Mouse (Mus musculus) c-Kit-positive CD71-positive TER-119-positive erythroid progenitor cells, embryonic 14.5 days (primary cell): ENCODE results near the gene Lrrc9.

ENCODE experiments used
- DNase-seq: peaks from one replicate; pipeline ENCODE4 v3.0.0-alpha.2; 2013; ENCODE audit warnings: low spot score

The Lrrc9 gene

DNA sequence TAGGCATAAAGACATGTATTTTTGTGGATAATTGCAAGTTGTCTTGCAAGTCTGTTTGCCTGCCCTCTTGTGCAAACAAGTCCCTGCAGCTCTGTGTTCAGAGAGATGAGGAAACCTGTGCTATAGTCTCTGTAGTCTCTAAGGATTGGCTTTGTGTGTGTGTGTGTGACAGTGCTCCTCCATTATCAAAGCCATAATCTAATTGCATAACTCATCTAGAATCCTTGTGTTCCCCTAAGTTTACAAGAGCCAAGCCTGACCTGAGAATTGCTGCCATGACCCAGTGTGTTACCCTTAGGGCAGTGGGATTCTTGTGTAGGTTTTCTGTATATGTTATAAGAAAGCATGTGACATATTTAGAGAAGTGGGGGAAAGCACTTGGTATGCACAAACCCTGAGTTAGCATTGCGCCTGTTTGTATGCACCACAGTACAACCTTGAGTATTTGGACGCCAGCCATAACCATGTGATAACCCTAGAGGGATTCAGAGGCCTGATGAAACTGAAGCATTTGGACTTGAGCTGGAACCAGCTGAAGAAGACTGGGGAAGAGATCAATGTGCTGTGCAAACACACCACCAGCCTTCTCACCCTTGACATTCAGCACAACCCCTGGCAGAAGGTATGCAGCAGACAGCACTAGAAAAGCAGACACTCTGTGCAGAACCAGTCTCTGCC, 35.2 kb downstream of the Lrrc9 start:
- DNase-seq: no peak

DNA sequence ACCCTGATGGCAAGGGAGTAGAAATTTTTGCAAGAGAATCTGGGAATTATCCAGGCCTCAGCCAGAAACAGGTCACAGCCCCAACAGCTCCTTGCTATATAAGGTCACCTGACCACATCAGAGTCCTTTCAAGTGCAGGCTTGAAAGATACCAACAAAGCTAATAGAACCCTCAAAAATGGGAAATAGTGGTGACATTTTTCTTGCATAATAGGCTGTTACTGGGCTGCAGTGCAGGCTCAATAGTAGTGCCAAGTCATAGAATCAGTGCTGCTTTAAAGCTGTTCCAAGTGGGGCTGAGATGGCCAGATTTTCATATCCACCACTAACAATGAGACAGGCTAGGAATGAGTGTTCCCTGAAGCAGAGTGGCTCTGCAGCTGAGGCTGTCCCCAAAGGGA, 40.6 kb downstream of the Lrrc9 start:
- DNase-seq: no peak

DNA sequence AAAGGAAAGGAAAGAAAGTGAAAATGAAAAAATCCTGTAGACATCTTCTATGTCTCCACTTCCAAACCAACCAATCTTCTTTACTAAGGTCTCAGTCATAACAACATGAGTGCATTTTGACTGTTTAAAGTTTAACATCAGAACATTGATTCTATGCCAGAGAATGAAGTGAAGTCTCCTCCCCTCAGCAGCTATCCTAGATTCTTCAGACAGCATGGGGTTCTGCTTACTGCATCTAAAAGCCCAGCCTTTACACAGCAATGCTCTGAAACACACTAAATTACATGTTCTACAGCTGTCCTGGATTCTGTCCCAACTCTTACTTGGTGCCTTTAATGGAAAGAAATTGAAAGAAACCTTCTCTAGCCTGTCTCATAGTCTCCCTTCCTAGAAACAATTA, 43.2 kb downstream of the Lrrc9 start:
- no peak for DNase-seq

- no peak for DNase-seq
These were observed 45.8 kb downstream of the Lrrc9 start for GRCm38 (mm10) chr12:72487498-72487897.

DNA sequence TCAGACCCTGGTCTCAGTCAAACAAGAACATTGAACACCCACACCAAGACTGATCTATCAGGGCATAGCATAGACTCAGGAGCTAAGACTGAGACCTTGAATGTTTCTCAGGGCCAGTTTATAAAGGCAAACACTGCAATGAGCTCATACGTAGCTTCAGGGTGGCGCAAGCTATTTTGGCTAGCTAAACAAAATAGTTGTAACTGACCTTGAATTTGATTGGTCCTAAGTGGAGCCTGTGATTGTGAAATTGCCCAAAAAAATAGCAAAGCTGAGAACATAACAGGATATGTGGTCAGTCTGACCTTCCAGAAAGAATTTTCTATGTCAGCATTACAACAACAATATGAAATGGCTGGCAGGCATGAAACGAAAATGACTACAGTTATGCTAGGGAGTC, 48.3 kb downstream of the Lrrc9 start:
- no peak for DNase-seq

GRCm38 (mm10) chr12:72491063-72491719, 49.5 kb downstream of the Lrrc9 start:
- no peak for DNase-seq

GRCm38 (mm10) chr12:72496866-72497600, 55.4 kb downstream of the Lrrc9 start:
- DNase-seq: no peak

DNA sequence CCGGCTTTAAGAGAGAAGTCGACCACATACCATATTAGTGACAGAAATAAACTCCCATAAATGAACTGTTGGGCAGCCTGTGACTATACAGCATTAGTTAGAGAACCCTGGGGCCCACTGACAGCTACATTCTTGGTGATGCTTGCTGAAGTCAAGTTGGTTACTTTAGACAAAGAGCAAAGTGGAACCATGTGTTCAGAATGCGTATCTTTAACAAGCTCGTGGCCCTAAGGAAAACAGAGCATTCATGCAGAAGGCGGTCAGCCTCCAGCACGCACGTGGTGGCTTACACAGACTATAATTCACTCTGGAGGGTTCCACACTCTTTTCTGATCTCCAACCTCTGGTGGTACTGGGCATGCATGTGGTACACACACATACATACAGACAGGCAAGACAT, 67.9 kb downstream of the Lrrc9 start:
- no peak for DNase-seq

GRCm38 (mm10) chr12:72515446-72515845, 73.8 kb downstream of the Lrrc9 start:
- DNase-seq: no peak

DNA sequence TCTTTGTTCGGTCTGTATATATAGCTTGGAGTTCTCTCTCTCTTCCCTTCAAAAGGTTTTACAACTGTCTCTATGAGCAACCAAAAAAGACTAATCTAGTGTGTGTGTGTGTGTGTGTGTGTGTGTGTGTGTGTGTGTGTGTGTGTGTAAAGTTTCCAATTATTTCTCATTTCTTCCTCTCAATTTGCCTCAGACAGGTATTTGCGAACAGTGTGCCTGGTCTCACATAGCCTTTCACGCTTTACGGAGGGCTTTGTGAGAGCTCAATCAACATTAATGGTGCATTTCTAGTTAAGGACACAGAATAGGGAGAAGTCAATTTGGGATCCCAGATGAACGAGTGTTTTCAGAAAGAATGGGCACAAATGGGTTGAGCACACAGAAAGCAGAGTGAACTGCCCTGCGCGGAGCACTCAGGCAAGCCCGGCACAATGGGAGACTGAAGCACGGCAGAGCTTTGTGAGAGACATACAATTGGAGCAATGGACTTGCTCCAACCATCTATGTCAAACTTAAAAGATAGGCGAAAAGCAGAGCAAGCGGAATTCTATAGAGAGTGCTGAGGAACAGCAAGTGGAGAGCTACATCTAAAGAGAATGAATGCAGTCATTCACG, 76.6 kb downstream of the Lrrc9 start:
- DNase-seq: no peak

- DNase-seq: no peak
These were observed 77.7 kb downstream of the Lrrc9 start for GRCm38 (mm10) chr12:72519352-72519751.

DNA sequence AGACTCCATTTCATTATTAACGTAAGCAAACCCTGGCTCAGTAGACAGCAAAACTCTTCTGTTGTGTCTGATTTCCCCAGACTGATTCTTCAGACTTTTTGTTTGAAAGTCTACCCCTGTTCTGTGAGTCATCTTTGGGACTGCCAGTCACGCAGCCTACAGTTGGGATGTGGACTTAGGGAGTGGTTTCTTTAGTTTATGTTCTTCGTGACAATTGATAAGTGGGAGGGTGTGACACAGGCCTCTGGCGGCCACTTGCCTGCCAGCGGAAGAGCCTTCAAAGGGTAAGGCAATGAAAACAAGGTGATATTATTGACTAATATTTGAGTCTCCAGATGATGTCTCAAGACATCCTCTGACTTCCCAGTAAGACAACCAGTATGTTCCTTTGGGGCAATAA, 78.2 kb downstream of the Lrrc9 start:
- no peak for DNase-seq

DNA sequence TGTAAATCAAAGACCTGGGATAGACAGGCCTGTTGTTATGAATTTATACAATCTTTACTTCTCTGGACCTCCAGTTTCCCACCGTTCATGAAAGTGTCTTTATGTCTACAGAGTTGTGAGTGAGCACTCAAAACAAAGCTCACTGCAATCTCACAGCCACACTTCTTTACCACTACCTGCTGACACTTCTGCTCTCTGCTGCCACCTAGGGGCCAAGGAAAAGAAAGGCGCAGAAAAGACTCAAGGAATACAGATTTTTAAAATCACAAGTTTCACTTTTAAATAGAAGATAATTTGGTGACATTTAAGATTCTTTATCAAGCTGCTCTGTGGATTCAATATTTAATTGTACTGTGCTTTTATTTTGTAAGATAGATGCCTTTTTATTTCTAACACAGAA, 79.0 kb downstream of the Lrrc9 start:
- DNase-seq: peak; percentile 66

DNA sequence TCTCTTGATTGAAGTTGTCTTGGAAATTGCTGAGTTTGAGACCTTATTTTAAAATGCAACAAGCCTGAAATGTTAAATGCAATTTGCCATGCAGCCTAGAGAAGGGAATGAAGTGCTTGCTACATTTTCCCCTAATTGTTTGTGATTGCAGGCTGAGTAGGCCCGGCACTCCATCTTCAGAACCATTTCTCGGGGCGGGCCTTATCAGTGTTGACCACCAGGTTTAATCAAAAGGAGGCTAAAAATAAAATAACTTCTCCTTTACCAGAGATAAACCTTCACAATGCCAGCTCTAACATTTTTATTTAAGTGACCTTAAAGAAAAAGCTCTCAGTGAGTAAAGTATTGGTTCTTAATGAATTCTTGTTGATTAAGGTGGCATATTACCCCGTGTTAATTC, 83.9 kb downstream of the Lrrc9 start:
- peak; percentile 17 for DNase-seq

GRCm38 (mm10) chr12:72532303-72532702, 90.6 kb downstream of the Lrrc9 start:
- no peak for DNase-seq

DNA sequence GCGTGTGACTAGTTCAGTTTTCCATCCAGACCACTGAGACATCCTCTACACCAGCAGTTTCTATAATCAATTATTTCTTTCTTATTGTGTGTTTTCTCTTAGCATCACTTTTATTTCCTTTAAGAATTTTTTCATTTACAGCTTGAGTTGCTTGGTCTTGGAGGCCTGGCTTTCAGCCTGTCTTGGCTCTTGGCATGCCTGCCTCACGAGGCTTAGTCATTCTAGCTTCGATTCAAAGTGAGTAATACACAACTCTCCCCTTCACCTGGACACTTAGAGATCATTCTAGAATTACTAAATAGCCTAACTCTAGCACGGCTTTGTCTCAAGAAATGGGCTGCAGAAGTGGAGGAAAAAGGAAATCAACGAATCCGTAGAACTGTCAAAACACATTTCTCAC, 92.3 kb downstream of the Lrrc9 start:
- DNase-seq: no peak

DNA sequence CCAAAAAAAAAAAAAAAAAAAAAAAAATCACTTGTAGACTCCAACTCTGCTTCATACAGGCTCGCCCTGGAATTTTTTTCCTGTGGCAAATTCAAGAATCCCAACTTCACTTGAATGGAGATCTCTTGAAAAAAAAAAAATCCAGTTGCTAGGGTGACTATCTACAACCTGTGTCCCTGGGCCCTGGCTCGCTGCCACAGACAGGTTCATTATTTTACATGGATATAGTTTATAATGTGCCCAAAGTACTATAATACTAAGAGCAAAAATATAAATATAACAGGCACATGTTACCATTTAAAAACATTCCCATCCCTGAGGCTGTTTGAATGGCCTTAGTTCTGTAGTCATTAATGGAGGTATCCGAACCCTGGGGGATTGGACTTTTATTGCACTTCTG, 93.9 kb downstream of the Lrrc9 start:
- DNase-seq: no peak

- peak; percentile 93 for DNase-seq
These were observed 94.4 kb downstream of the Lrrc9 start, which contains the start of gene Pcnx4 for GRCm38 (mm10) chr12:72536021-72536597. TSS of gene Pcnx4 (plus strand) at chr12:72536383.

DNA sequence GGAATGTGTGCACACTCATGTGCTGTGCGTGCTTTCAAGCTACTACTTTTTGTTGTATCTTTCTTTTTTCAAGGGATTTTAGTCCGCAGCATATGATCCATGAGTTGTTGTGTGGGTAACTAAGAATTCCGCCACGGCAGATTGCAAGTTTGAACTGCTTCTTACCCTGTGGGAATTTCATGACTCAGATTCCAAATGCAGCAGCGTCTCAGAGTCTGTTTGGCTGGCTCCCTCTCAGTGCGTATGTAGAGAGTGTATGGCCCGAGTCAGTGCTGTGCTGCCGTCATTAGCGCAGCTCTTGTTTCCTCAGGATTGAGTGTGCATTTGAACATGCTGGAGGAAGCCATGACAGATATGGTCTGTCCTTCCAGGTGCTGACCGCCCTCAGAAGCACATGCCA, 96.9 kb downstream of the Lrrc9 start:
- no peak for DNase-seq

GRCm38 (mm10) chr12:72554347-72554746, 112.7 kb downstream of the Lrrc9 start:
- no peak for DNase-seq

GRCm38 (mm10) chr12:72564281-72564795, 122.7 kb downstream of the Lrrc9 start:
- no peak for DNase-seq
